Mouse (Mus musculus): Measurements from ENCODE around the gene Copz2. TPM values are rescaled to one million over a fixed set of nuclear protein-coding genes. Genes with fewer than 3 reads are reported as not detected.
A peak's percentile ranks its signal among the peaks of the same experiment; 100 is the strongest.
"Not testable (repeated sequence)": the region's sequence is repeated elsewhere in the genome, so short reads cannot be mapped to it uniquely, and the experiment has no call there.

The Copz2 gene
- polyA plus RNA-seq, 1 experiment from 2014 or later, result 27.8 TPM

- Histone ChIP-seq H3K4me1 (peaks cover 10% of the 10 kb centered on the region), H3K4me2 (peak overlapping the region; percentile 96), H3K27me3 (peaks cover 15% of the 10 kb centered on the region)
- ATAC-seq (ENCODE audit: low FRiP score); H3K9me3 ChIP-seq; H3K4me3 ChIP-seq (replicated peaks); H3K27ac ChIP-seq; H3K36me3 ChIP-seq (replicated peaks); H3K9ac ChIP-seq: not testable (repeated sequence)
- WGBS, result 74% methylated on average over 5 of the region's 5 CpGs
Observed at GRCm38 (mm10) chr11:96849145-96849544, 525 bp upstream of the Copz2 start.

DNA sequence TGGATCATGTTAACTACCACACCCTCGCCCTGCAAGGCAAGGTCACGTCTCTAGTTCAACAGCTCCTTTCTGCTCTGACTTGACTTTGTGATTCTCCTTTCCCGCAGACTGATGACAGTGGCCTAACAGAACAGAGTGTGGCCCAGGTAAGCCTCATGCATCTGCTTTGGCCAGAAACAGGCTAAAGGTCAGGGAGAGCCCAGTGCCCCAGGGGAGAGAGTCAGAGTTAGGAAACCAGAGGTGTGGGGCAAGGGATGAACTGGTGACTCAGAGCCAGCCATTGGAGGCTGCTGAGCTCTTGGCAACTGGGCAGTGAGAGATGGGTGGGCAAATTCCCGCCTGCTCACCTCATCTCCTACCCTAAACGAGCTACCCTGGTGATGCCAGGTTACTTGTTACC is 7.8 kb downstream of the Copz2 start:
- H3K9me3 ChIP-seq, result no peaks in the 10 kb centered on the region
- no peak overlapping the region for H3K9ac ChIP-seq
- H3K27me3 ChIP-seq, result 0 out of 2 replicates have a peak, but pooled peaks cover 5% of the 10 kb centered on the region
- H3K27ac ChIP-seq, result no peak overlapping the region
- H3K36me3 ChIP-seq (replicated peaks), result no peaks in the 10 kb centered on the region
- 76% methylated on average over 5 of the region's 5 CpGs for whole genome bisulfite sequencing
- H3K4me1 ChIP-seq, result peaks cover 19% of the 10 kb centered on the region
- H3K4me2 ChIP-seq, result no peak overlapping the region
- no peak for ATAC-seq (ENCODE audit: low FRiP score)
- no peak overlapping the region for H3K4me3 ChIP-seq (replicated peaks)

GRCm38 (mm10) chr11:96859635-96860034 is 10.0 kb downstream of the Copz2 start:
- Histone ChIP-seq H3K9me3 (no peaks in the 10 kb centered on the region), H3K36me3 (replicated peaks) (no peaks in the 10 kb centered on the region), H3K4me2 (no peak overlapping the region), H3K4me3 (replicated peaks) (no peak overlapping the region), H3K4me1 (peaks cover 38% of the 10 kb centered on the region), H3K27ac (no peak overlapping the region), H3K9ac (no peak overlapping the region), H3K27me3 (peaks cover 13% of the 10 kb centered on the region; the same call in 1 of the 2 replicates)
- ATAC-seq (ENCODE audit: low FRiP score), result no peak
- WGBS, result 86% methylated on average over 4 of the region's 4 CpGs

DNA sequence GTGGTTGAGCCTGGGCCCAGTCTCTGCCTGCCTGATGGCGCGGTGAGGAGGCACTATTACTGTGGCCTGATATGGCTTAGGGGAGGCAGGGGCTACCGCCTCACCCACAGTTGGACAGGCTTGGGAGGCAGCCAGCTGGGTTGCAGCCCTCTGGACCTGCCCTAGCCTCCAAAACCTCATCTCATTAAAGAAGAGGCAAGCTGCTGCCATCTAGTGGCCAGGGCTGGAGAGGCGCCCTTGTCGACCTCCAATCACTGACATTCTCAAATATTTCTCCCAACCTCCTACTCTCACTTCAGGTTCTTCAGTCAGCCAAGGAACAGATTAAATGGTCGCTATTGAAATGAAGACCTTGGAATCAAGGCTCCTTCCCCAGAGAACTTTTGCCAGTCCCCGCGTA is 10.9 kb downstream of the Copz2 start:
- H3K4me1 ChIP-seq, result peaks cover 38% of the 10 kb centered on the region
- no peaks in the 10 kb centered on the region for H3K36me3 ChIP-seq (replicated peaks)
- 9% methylated on average over 8 of the region's 8 CpGs for WGBS
- H3K27ac ChIP-seq, result no peak overlapping the region
- no peaks in the 10 kb centered on the region for H3K9me3 ChIP-seq
- peak; percentile 9; the same call in 1 of the 2 replicates for ATAC-seq (ENCODE audit: low FRiP score)
- H3K4me3 ChIP-seq (replicated peaks), result no peak overlapping the region
- no peak overlapping the region for H3K4me2 ChIP-seq
- 0 out of 2 replicates have a peak overlapping the region, but pooled peaks have one; percentile 1 for H3K9ac ChIP-seq
- peaks cover 13% of the 10 kb centered on the region; the same call in 1 of the 2 replicates for H3K27me3 ChIP-seq

- Histone ChIP-seq H3K27me3 (peaks cover 13% of the 10 kb centered on the region; the same call in 1 of the 2 replicates), H3K9ac (peak overlapping the region; percentile 57), H3K9me3 (no peaks in the 10 kb centered on the region), H3K27ac (no peak overlapping the region), H3K4me1 (peaks cover 38% of the 10 kb centered on the region), H3K4me2 (peak overlapping the region; percentile 81), H3K4me3 (replicated peaks) (peak overlapping the region; percentile 46), H3K36me3 (replicated peaks) (no peaks in the 10 kb centered on the region)
- WGBS, result 1% methylated on average over 20 of the region's 20 CpGs
- ATAC-seq (ENCODE audit: low FRiP score), result peak; percentile 43; the same call in 1 of the 2 replicates
Observed at GRCm38 (mm10) chr11:96861446-96861845, 11.8 kb downstream of the Copz2 start.

DNA sequence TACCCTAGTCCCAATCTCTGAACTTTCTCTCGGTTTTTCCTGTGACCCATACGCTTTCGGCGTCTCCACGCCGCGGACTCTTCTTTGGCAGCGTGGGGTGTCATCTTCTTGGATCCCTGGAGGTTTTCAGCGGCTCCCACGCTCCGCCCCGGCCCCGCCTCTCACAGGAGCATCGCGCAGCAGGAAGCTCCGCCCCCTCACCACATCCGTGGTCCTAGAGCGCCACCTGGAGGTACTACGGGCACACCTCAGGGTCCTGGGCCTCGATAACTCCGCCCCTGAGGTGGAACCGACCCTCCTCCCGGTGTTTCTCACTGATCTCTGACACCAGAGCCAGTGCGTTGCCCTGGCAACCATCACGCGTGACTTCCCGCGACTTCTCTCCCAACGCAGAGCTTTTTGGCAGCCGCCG is 12.2 kb downstream of the Copz2 start:
- Histone ChIP-seq H3K9me3 (no peaks in the 10 kb centered on the region), H3K27ac (no peak overlapping the region), H3K4me1 (peaks cover 38% of the 10 kb centered on the region), H3K9ac (peak overlapping the region; percentile 57), H3K36me3 (replicated peaks) (no peaks in the 10 kb centered on the region), H3K4me3 (replicated peaks) (peak overlapping the region; percentile 46), H3K27me3 (peaks cover 13% of the 10 kb centered on the region; the same call in 1 of the 2 replicates), H3K4me2 (peak overlapping the region; percentile 81)
- ATAC-seq (ENCODE audit: low FRiP score), result peak; percentile 82
- WGBS, result under 1% methylated on average over 31 of the region's 31 CpGs

DNA sequence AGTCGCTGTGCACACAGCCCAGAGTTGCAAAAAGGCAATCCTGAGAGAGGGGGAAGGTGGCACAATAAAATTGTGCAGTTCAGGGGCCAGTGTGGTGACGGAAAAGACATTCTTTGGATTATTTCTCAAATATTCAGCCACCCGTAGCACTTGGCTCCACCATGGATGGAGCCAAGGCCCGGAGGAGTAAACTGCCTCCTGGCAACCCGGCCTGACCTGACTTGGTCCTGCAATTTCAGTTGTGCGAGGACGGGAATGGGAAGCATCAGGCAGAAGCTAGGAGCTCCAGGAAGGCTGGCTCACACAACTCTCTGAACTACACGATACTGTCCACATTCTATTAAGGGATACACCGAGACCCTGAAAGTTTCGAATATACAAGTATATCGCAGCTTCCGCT is 12.9 kb downstream of the Copz2 start:
- Histone ChIP-seq H3K4me2 (peak overlapping the region; percentile 81), H3K36me3 (replicated peaks) (no peaks in the 10 kb centered on the region), H3K27ac (no peak overlapping the region), H3K4me1 (peaks cover 42% of the 10 kb centered on the region), H3K9me3 (no peaks in the 10 kb centered on the region), H3K4me3 (replicated peaks) (no peak overlapping the region), H3K9ac (no peak overlapping the region), H3K27me3 (peaks cover 13% of the 10 kb centered on the region; the same call in 1 of the 2 replicates)
- 58% methylated on average over 12 of the region's 12 CpGs for WGBS
- no peak for ATAC-seq (ENCODE audit: low FRiP score)

DNA sequence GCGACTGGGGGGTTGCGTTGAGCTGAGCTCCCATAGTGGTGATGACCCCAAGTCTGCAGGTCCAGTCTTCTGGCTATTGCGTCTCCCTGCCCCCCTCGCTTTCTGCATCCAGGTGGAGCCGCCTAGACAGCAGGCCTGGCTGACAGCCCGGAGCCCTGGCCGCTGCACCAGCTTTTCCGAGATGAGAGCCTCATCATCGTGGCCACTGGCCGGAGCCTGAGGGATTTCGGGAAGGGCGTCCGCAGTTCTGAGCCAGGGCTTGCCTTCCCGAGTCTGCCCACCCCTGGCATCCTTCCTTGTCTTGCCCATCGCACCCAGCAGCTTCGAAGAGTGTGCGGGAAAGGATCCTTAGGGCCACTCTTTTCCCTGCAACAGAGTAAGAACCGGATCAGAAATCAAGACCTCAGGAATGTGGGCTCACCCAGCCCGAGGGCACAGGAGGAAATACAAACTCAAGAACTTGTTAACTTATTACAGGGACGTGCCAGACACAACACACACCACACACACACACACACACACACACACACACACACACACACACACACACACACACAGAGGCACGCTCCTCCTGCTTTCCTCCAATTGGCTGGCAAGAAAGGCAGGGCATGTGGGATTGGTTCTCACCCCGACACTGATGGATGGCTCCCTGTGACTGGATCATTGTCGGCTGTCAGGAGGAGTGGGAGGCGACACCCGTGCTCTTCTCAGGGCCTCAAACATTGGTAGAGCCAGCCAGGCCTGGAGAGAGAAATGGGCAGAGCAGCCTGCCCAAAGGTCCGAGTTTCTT is 13.7 kb downstream of the Copz2 start:
- H3K9ac ChIP-seq, result peak overlapping the region; percentile 21; the same call in 1 of the 2 replicates
- 17% methylated on average over 26 of the region's 26 CpGs for WGBS
- no peak overlapping the region for H3K4me3 ChIP-seq (replicated peaks)

DNA sequence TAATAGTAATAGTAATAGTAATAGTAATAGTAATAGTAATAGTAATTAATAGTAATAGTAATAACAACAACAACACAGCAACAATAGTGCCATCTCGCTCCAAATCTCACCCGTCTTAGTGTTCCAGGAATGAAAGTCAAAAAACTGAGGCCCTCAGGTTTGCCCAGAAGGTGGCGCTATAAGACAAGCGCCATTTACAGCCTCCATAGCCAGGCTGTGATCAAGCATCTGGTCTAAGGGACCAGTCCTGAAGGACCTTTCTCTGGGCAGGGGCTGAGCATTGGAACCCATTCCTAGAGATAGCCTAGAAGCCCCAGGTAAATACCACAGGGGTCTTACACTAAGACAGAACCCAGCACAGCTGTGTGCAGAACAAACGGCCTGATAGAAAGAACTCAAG is 17.5 kb downstream of the Copz2 start:
- 10% methylated on average over 5 of the region's 5 CpGs for WGBS

More for the DNA sequence above, 13.7 kb downstream of the Copz2 start:
- peak; percentile 65 for ATAC-seq (ENCODE audit: low FRiP score)
- H3K36me3 ChIP-seq (replicated peaks), result no peaks in the 10 kb centered on the region
- H3K4me2 ChIP-seq, result peak overlapping the region; percentile 35
- no peaks in the 10 kb centered on the region for H3K9me3 ChIP-seq
- H3K27ac ChIP-seq, result 0 out of 2 replicates have a peak overlapping the region, but pooled peaks have one; percentile 26
- H3K27me3 ChIP-seq, result peaks cover 13% of the 10 kb centered on the region; the same call in 1 of the 2 replicates
- peaks cover 44% of the 10 kb centered on the region for H3K4me1 ChIP-seq

DNA sequence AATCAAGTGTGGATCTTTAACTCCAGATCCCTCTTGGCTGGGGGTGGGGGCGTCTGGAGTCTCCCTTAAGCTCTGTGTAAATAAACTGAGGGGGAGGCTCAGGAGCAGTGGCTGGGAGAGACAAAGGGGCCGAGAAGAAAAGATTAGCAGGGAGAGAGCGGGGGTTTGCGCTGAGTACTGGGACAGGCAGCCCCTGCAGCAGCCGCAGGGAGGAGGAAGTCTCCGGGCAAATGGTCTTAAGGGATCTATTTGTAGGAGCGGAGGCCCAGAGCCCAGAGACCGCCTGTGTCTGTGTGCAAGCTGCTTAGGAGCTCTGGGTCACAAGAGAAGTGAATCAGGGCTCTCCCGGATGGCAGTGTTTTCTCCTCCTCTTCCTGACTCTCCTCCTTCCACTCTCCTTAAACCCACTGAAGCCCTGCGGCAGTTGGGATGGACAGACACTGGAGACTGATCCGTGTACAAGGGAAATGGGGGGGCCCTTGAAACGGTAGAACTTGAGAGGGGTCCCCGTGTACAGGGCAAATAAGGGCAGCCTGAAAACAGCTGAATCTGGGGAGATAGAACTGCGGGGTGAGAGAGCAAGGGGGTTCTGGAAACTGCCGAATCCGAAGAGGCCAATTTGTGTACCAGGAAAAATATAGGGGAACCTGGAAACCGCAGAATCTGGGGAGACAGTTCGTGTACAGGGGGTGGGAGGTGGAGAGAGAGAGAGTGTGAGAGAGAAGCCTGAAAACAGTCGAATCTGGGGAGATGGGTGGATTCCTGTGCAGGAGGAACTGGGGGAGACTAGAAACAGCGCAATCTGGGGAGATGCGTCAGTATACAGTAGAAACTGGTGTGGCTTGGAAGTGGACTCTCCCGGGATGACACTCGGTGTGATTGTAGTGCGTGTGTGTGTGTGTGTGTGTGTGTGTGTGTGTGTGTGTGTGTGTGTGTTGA is 23.0 kb downstream of the Copz2 start:
- H3K27me3 ChIP-seq, result no peaks in the 10 kb centered on the region
- H3K9me3 ChIP-seq, result no peaks in the 10 kb centered on the region
- WGBS, result 2% methylated on average over 24 of the region's 24 CpGs
- peak overlapping the region; percentile 46 for H3K4me2 ChIP-seq
- peak overlapping the region; percentile 62 for H3K9ac ChIP-seq
- H3K4me3 ChIP-seq (replicated peaks), result peak overlapping the region; percentile 14
- H3K4me1 ChIP-seq, result peaks cover 62% of the 10 kb centered on the region
- peak overlapping the region; percentile 100 for H3K27ac ChIP-seq
- peak; percentile 17 for ATAC-seq (ENCODE audit: low FRiP score)
- H3K36me3 ChIP-seq (replicated peaks), result no peaks in the 10 kb centered on the region

More for the DNA sequence above, 17.5 kb downstream of the Copz2 start:
- ATAC-seq (ENCODE audit: low FRiP score), result peak; percentile 58
- no peak overlapping the region for H3K27ac ChIP-seq
- no peaks in the 10 kb centered on the region for H3K36me3 ChIP-seq (replicated peaks)
- peaks cover 8% of the 10 kb centered on the region; the same call in 1 of the 2 replicates for H3K27me3 ChIP-seq
- H3K4me2 ChIP-seq, result no peak overlapping the region
- 0 out of 2 replicates have a peak overlapping the region, but pooled peaks have one; percentile 33 for H3K9ac ChIP-seq
- H3K9me3 ChIP-seq, result no peaks in the 10 kb centered on the region
- no peak overlapping the region for H3K4me3 ChIP-seq (replicated peaks)
- H3K4me1 ChIP-seq, result peaks cover 38% of the 10 kb centered on the region

- Histone ChIP-seq H3K9me3 (no peaks in the 10 kb centered on the region), H3K4me1 (peaks cover 72% of the 10 kb centered on the region), H3K4me2 (peak overlapping the region; percentile 46), H3K36me3 (replicated peaks) (no peaks in the 10 kb centered on the region), H3K27me3 (no peaks in the 10 kb centered on the region), H3K9ac (peak overlapping the region; percentile 62), H3K4me3 (replicated peaks) (no peak overlapping the region), H3K27ac (peak overlapping the region; percentile 100)
- ATAC-seq (ENCODE audit: low FRiP score), result no peak
- WGBS, result 4% methylated on average over 11 of the region's 11 CpGs
Observed at GRCm38 (mm10) chr11:96873601-96874140, 24.0 kb downstream of the Copz2 start.
